Mouse (Mus musculus) embryonic fibroblast, embryonic 13.5 days (primary cell): ENCODE data around the gene Phf21a. TPM values are rescaled to one million over a fixed set of nuclear protein-coding genes. Genes with fewer than 3 reads are reported as not detected.

Experiments
- H3K27ac ChIP-seq: 2 replicates; pipeline ENCODE4 v1.5.1; 2012; ENCODE audit warnings: low read length, control low read depth, inconsistent platforms; ENCODE audit not compliant: insufficient read depth
- H3K4me1 ChIP-seq: 2 replicates; pipeline ENCODE4 v1.6.1; 2011; ENCODE audit warnings: low read length; ENCODE audit not compliant: control insufficient read depth, insufficient read depth
- H3K4me3 ChIP-seq: 2 replicates; pipeline ENCODE4 v1.5.1; 2011; ENCODE audit warnings: mild to moderate bottlenecking, control low read depth, low read length; ENCODE audit not compliant: insufficient read depth
- CTCF ChIP-seq: IDR thresholded peaks from 2 replicates; pipeline ENCODE4 v1.5.1; 2011; ENCODE audit warnings: mild to moderate bottlenecking, control low read depth, low read length, moderate library complexity, borderline replicate concordance; ENCODE audit not compliant: insufficient read depth
- POLR2A ChIP-seq: IDR thresholded peaks from 2 replicates; pipeline ENCODE4 v1.6.1; 2011; ENCODE audit warnings: low read depth, mild to moderate bottlenecking, control low read depth, low read length, moderate library complexity
- polyA plus RNA-seq: library from polyadenylated mRNA; stranded (reverse); fragments of >200 nt; gene quantifications from 2 replicates; pipeline ENCODE4 v1.2.4, GENCODE M21; 2011; ENCODE audit warnings: low read depth; ENCODE audit not compliant: missing spikeins, insufficient read length

Phf21a gene
- polyA plus RNA-seq, 1 experiment, result 89.7 TPM

DNA sequence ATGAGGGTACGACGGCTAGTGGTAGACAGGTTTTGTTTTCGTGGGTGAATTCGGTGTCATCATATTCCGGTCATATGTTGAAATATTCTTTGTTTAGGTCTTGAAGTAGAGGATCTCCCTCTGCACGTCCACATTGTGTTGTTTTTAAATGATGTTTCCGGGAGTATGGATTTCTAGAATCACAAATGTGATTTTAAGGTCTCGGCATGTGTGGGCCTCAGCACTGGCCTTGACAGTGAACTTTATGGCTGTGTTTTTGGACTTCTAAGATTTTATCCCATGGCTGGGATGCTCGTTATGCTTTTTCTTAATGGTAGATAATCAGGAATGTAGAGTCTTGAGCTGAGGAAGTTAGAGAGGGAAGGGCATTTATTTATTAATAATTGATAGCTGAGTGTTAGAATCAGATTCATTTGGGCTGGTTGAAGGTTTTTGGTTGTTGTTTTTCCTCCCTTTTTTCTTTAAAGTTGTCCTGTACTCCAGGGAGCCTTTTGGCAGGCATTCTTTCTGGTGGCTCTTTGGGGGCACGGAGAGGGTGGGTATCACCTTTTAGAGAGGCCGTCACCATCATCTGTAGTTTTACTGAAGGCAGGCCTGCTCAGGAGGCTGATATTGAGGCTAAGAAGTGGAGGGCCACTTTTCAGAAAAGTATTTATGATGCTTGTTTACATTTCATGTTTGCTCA is 93.0 kb downstream of the Phf21a start:
- Histone ChIP-seq H3K27ac (peak overlapping the region; percentile 82), H3K4me1 (peaks cover 3% of the 10 kb centered on the region; the same call in 1 of the 2 replicates), H3K4me3 (peak overlapping the region; percentile 94)
- TF ChIP-seq CTCF, result no peak
- no peak for TF ChIP-seq POLR2A

DNA sequence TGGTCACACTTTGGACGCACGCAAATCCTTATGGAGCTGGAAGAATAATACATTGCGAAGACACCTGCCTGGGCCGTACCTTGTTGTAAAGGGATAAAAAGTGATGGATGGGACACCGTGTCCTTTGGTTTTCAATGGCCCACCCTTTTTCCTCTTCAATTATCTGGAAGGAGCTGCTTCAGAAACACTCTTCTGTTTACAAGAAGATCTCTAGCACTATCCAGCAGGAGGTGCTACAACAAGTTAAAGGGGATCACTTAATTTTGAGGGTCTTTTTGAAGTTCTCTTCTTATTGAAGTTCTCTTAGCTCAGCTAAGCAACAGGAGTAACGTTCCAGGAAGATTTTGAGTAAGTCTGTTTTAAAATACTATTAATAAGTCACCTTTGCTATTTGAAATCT is 94.1 kb downstream of the Phf21a start:
- TF ChIP-seq CTCF (no peak), POLR2A (no peak)
- Histone ChIP-seq H3K27ac (no peak overlapping the region), H3K4me3 (peak overlapping the region; percentile 23; the same call in 1 of the 2 replicates), H3K4me1 (peaks cover 2% of the 10 kb centered on the region; the same call in 1 of the 2 replicates)

DNA sequence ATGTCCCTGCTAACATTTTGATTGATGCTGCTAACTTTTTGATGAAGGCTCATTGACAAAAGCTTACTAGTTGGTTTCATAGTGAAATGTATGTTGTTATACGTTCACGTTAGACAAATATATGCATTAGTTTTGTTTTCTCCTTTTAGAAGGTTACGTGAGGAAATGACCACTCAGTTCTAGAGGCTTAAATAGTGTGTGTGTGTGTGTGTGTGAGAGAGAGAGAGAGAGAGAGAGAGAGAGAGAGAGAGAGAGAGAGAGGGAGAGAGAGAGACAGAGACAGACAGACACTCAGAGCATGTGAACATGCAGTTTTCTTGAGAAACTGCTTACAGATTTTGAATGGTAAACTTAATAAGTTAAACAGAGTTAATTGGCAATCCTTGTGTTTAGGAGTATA is 95.8 kb downstream of the Phf21a start:
- no peak for TF ChIP-seq CTCF
- no peak for TF ChIP-seq POLR2A
- no peaks in the 10 kb centered on the region for H3K4me1 ChIP-seq
- no peak overlapping the region for H3K27ac ChIP-seq
- H3K4me3 ChIP-seq, result no peak overlapping the region

DNA sequence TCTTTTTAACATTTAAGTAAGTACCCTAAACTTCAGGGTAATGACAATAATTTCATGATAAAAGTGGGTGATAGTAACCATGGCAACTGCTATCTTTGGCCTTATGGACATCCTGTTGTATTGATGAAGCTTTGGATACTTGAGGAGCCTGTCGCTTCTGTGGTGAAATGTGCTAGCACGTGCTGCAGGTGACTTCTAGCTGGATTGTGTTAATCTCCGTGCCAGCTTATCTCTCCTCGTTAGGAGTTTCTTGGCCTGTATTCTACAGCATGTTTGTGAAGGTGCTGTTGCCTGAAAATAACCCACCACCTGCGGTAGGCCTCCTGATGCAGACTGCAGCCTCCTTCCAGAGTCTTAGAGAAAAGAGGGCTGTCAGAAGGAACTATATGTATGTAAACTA is 98.0 kb downstream of the Phf21a start:
- Histone ChIP-seq H3K27ac (no peak overlapping the region), H3K4me1 (no peaks in the 10 kb centered on the region), H3K4me3 (no peak overlapping the region)
- no peak for TF ChIP-seq CTCF
- no peak for TF ChIP-seq POLR2A

DNA sequence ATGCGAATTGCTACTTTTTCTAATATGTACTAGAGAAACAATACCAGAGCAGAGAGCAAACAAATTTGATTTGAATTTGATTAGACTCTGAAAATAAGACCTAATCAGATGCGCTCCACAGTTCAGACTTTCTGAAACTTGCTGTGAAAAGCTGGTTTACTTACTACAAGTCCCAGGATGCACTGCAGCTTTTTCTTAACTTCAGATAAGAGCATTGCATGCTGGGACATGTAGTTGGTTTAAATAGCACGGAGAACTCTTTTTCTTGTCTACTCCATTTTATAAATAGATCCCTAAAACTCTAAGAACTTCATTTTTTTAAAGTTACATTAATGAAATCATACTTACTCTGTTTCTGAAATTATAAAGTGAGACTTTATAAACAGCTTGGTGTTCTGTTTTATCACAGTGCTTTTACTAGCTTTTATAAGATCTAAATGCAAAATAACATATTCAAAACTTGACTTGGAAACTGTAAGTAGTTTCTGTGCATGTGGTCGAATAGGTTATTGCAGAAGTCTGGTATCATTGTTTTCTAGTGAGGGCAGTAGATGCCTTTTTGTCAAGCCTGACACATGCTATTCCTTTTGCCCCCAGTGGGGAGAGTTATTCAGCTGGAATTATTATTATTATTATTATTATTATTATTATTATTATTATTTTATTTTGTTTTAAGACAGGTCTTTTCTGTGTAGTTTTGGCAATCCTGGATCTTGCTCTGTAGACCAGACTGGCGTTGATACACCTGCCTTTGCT is 99.1 kb downstream of the Phf21a start:
- Histone ChIP-seq H3K27ac (no peak overlapping the region), H3K4me1 (no peaks in the 10 kb centered on the region), H3K4me3 (no peak overlapping the region)
- no peak for TF ChIP-seq CTCF
- TF ChIP-seq POLR2A, result no peak

DNA sequence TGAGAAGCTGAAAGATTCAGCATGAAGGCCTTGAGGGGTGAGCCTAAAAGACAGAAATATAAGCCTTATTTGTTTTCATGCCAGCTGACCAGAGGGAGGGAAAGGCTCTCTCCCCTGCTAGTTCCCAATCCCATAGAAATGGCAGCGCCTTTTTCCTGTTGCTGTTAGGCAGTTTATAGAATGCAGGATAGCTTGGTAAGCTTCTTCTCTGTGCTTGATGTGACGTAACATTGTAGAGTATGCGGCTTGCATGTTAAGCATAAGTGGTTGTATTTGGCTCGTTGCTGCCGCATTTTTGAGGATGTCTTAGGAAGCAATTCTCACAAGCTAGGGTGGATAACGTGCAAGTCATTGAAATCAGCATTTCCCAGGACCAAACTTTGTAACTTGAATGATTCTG is 105.2 kb downstream of the Phf21a start:
- H3K4me1 ChIP-seq, result peaks cover 12% of the 10 kb centered on the region
- TF ChIP-seq CTCF, result no peak
- TF ChIP-seq POLR2A, result no peak
- no peak overlapping the region for H3K4me3 ChIP-seq
- H3K27ac ChIP-seq, result no peak overlapping the region

DNA sequence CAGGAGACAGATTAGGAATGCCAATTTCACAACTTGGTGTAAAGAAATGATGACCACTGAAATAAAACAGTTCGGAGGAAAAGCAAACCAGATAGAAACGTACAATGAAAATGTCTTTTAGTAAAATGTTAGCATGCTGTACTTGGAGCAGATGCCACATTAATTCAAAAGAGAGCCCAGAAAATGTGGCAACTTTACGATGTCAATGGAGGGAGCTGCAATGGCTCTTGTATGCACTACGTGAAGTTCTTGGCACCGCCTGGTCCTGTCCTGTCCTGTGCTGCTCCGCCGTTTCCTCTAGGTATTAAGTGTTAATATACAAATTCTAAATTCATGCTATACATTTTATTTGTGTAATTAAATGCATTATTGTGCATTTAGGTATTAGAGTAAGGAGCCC is 105.8 kb downstream of the Phf21a start:
- TF ChIP-seq CTCF (no peak), POLR2A (no peak)
- H3K4me1 ChIP-seq, result peaks cover 12% of the 10 kb centered on the region
- no peak overlapping the region for H3K27ac ChIP-seq
- no peak overlapping the region for H3K4me3 ChIP-seq

DNA sequence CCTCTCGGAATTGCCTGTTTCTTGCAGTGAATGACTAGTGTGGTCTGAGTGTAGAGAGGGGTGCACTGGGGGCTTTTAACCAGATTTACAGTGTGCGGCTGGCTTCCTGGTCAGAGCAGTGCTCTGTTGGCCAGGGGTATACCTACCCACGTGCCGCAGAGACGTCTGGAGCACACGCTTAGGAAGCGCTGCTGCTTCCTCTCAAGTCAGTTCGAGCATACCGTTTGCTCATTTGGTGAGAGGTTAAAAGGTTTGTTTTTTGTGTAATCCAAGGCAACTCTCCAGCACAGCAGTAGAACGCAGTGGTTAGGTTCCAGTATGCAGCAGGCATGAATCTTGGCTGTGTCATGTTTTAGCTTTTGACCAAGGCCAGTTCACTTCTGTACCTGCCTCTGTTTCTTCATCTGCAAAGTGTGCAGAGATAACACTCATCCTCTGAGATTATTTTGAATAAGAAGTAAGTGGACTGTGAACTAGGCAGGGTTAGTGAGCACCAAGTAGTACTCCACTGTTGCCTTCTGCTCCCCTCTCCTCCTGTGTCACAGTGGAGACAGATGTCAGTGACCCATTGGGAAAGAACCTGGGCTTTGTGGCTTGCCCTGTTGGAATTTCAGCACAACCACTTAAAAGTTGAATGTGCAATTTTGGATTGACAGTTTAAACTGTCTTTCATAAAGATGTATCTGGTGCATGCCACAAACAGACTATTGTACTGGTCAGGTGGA is 106.8 kb downstream of the Phf21a start:
- Histone ChIP-seq H3K27ac (no peak overlapping the region), H3K4me3 (no peak overlapping the region), H3K4me1 (peaks cover 12% of the 10 kb centered on the region)
- TF ChIP-seq CTCF (no peak), POLR2A (no peak)

DNA sequence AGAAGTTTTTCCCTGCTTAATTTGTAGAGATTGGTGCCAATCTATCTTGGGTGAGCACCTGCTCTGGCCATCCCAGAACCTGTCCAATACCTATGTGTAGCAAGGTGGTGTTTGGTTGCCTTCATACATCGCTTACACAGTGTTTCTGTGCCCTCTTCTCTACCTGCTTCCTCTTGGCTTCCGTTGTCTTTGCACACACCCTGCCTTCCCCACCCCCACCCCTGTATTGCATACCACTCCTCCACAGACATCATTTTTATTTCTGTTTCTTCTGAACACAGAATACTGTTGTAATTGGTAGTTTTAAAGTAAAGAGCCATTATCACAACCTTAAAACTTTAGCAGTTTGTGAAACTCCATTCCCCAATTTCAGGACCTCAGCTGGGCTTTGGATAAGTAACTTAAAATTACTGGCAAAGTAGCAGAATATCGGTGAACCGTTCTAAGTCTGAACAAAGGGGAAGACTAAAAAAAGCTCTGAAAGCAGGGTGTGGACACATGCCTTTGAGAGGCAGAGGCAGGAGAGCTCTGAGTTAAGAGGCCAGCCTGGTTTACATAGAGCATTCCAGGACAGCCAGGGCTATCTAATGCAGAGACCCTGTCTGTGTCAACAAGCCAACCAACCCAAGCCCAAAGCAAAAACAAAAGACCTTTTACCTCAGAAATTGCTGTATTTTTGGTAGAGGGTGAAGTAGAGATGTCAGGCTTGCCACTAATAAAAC is 109.6 kb downstream of the Phf21a start:
- TF ChIP-seq CTCF (no peak), POLR2A (no peak)
- Histone ChIP-seq H3K27ac (no peak overlapping the region), H3K4me3 (no peak overlapping the region), H3K4me1 (peaks cover 12% of the 10 kb centered on the region)
